Mouse (Mus musculus) B cell, adult (primary cell): ENCODE measurements around the gene Adgrl1. TPM values are rescaled to one million over a fixed set of nuclear protein-coding genes. Genes with fewer than 3 reads are reported as not detected.

Source experiments
- total RNA-seq: library from RNA; stranded (reverse); gene quantifications from 4 replicates; pipeline ENCODE4 v1.2.4, GENCODE M21; 2023; ENCODE audit not compliant: inconsistent age

Adgrl1 gene
- total RNA-seq = 4.0 to 9.1 TPM (median 5.7 TPM) in 4 replicates

DNA sequence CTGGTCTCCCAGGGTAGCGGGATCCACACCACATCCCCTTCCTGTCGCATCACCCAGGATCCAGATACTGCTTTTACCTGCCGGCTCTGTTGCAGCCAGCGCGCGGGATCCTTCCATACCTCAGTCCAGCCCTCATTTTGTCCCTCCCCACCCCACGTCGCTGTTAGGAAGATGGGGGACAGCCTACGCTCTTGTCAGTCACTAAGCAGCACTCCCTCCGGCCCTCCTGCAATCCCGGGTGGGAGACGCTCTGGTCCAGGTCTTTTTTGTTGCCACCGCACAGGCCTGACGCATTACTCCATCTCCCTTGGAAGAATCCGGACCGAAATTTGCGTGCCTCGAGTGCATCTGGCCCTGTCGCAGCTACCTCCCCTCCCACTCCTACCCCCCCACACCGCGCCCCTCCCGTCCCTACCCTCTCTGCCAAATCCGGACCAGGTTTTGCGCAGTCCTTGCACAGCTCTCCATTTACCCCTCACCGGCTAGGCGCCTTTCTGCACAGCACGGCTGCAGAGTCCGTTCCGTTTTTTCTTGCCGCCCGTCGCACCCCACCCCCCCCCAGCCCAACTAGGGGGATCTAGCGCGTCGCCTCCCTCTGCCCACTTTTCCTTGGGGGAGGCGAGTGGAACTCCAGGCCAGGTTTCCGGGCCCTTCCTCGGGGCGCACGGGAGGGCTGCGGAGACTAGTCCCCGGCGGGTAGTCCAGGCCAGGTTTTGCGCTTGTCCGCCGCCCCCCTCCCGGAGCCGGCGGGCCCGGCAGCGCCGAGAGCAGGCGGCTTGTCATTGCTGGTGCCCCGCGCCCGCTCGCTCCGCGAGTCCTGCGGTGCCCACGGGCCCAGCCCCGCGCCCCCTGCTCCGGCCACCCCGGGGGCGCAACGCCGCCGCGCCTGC is at the start of gene Adgrl1:
TSS of gene Adgrl1 (plus strand) at position 743 of the 890 bp plus-strand sequence.

DNA sequence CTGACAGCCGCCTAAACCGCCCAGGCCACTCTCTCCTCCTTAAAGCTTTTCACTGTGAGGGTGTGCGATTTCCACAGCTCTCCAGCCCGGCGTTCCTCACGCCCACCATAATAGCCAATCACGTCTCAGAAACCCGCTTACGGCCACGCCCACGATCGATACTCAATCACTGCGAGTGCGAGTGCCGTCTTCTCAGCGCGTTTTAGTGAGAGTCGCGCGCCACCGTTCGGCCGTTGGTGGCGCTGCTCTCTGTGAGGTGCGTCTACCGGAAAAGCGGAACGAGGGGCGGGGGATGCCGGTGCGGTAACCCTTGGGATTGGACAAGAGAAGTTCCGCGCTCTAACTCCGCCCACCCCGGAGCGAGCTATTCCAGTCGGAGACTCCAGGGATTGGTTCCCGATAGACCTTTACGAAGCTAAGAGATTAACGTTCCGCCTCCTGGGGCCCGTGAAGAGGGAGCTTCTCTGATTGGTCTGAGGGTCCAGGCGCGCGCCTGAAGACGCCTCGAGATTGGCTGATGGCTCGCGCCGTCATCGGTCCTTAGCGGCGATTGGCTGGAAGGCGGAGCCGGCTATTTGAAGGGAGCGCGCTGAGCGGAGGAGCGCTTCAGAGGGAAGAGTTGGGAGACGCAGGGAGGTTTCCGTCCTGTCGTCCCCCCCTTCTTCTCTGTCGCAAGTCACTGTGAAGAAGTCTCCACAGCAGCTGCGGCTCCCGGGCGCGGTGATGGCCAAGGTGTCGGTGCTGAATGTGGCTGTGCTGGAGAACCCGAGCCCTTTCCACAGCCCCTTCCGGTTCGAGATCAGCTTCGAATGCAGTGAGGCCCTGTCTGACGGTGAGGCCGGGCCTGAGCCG is 55.4 kb downstream of the Adgrl1 start, which contains the start of the genes Gm10644 and Asf1b:
TSS of gene Gm10644 (minus strand) at position 100 of the 852 bp plus-strand sequence.
TSS of gene Asf1b (plus strand) at position 402 of the 852 bp plus-strand sequence.

DNA sequence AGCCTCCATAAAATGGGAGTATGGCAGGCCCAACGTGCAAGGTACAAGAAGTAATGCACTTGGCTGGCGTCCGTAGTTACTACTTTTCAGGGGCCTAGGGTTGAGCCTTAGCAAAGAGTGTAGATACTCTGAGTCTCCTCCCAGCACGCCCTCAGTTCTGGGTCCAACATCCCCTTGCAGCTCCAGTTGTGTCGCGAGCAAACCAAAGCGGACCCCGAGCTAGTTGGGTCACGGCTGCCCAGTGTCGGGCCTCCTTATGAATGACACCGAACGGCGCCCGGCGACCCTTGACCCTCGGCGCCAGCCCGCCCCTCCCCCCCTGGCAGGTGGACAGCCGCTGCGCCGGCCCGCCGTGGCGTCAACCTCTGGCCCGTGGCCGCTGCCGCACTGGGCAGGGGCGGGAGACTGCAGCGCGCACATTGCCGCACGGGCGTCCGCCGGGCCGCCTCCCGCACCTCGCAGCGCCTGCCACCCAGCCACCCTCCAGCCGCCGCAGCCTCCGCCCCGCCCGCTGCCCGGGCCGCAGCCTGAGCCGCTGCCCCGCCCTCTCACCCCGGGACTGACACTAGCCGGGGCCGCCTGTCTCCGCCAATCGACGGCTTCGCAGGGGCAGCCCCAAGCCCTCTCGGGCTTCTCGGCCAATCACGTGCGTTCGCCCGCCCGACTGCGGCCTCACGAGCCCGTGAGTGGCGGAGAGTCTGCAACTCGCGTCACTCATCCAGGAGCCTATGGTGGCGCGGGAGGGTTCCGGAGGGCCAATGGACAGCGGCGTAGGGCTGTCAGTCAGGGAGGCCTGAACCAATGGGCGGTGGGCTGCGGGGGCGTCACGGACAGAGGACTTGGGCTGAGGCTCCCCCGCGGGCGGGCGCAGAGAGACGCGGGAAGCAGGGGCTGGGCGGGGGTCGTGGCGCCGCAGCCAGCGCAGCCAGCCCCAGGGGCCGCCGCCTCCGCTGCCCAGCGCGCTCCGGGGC is 72.5 kb downstream of the Adgrl1 start, which contains the start of gene Prkaca:
TSS of gene Prkaca (plus strand) at position 844 of the 971 bp plus-strand sequence.

Other genes starting within 250 kb of the Adgrl1 start
- 24.5 to 29.6 TPM (median 27.1 TPM) in 4 replicates for gene Gipc1, start 247.4 kb upstream of the Adgrl1 start, total RNA-seq
- 0.35 to 0.77 TPM (median 0.50 TPM) in 4 replicates for gene Ptger1, start 233.4 kb upstream of the Adgrl1 start, total RNA-seq
- gene Pkn1, start 200.9 kb upstream of the Adgrl1 start, total RNA-seq = 340 to 352 TPM (median 342 TPM) in 4 replicates
- 98.5 to 114 TPM (median 103 TPM) in 4 replicates for gene Ddx39, start 184.9 kb upstream of the Adgrl1 start, total RNA-seq
- gene Adgre5, start 158.8 kb upstream of the Adgrl1 start, total RNA-seq = 830 to 1,032 TPM (median 998 TPM) in 4 replicates
- 1.0 to 2.6 TPM (median 1.3 TPM) in 4 replicates for gene Gm10644, start 55.1 kb downstream of the Adgrl1 start, total RNA-seq
- gene Asf1b, start 55.4 kb downstream of the Adgrl1 start, total RNA-seq = 8.9 to 13.0 TPM (median 11.5 TPM) in 4 replicates
- gene Prkaca, start 72.9 kb downstream of the Adgrl1 start, total RNA-seq = 45.8 to 49.4 TPM (median 48.8 TPM) in 4 replicates
- gene Samd1, start 97.6 kb downstream of the Adgrl1 start, total RNA-seq = 50.7 to 56.9 TPM (median 54.5 TPM) in 4 replicates
- 0.51 to 1.3 TPM (median 0.92 TPM) in 4 replicates for gene 1700067K01Rik, start 101.4 kb downstream of the Adgrl1 start, total RNA-seq
- not detected in 4 replicates for gene 2210011C24Rik, start 112.1 kb downstream of the Adgrl1 start, total RNA-seq
- gene Palm3, start 121.4 kb downstream of the Adgrl1 start, total RNA-seq = 0.21 TPM in 1 of 4 replicates, not detected in the others
- 90.8 to 101 TPM (median 92.9 TPM) in 4 replicates for gene Il27ra, start 142.5 kb downstream of the Adgrl1 start, total RNA-seq
- not detected in 4 replicates for gene Rln3, start 144.9 kb downstream of the Adgrl1 start, total RNA-seq
- 6.1 to 8.0 TPM (median 6.4 TPM) in 4 replicates for gene Gm10643, start 165.0 kb downstream of the Adgrl1 start, total RNA-seq
- 86.3 to 95.7 TPM (median 91.8 TPM) in 4 replicates for gene Rfx1, start 166.7 kb downstream of the Adgrl1 start, total RNA-seq
- gene Dcaf15, start 204.7 kb downstream of the Adgrl1 start, total RNA-seq = 48.9 to 55.8 TPM (median 52.6 TPM) in 4 replicates
- gene Podnl1, start 225.9 kb downstream of the Adgrl1 start, total RNA-seq = not detected in 4 replicates
- gene Cc2d1a, start 247.8 kb downstream of the Adgrl1 start, total RNA-seq = 33.0 to 37.2 TPM (median 35.2 TPM) in 4 replicates
- 0.63 to 3.4 TPM (median 1.6 TPM) in 4 replicates for gene 4930432K21Rik, start 247.9 kb downstream of the Adgrl1 start, total RNA-seq